Mouse (Mus musculus) adrenal gland, postnatal 0 days (tissue): ENCODE data around the gene Vmn1r125. TPM values are rescaled to one million over a fixed set of nuclear protein-coding genes. Genes with fewer than 3 reads are reported as not detected.

Experiments
- polyA plus RNA-seq: library from polyadenylated mRNA; unstranded; fragments of >200 nt; fragmentation: Nextera tagmentation; extraction: Ambion mirVana; gene quantifications from 2 replicates; pipeline ENCODE4 v1.2.1, GENCODE M21; 2015

Gene Vmn1r125
- not detected in 2 replicates for polyA plus RNA-seq

GRCm38 (mm10) chr7:21271879-21272278, at the start of gene Vmn1r125:
Gene Vmn1r125, plus strand, starts transcription at chr7:21272179.

GRCm38 (mm10) chr7:21260517-21260916, 11.5 kb upstream of the Vmn1r125 start, which contains the start of gene Vmn1r124:
Gene Vmn1r124, minus strand, starts transcription at chr7:21260617.

DNA sequence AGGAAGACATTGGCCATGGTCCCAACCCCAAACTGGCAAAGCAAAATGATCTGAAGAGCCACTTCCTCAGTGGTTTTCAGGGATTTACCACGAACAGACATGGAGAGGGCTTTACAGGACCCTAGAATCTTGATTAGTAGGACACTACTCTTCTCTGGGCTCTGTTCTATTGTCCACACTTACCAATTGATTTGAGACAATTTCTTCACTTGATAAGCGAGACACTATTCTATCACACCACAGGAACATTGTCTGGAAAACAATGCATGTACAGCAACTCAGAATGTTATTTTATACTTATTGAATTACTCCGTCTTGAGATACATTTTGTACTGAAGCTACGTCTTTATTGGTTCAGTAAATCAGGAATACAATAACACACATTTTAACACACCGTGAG, 29.4 kb downstream of the Vmn1r125 start, which contains the start of gene Vmn1r126:
TSS of gene Vmn1r126 (minus strand) at position 101 of the 400 bp plus-strand sequence.

DNA sequence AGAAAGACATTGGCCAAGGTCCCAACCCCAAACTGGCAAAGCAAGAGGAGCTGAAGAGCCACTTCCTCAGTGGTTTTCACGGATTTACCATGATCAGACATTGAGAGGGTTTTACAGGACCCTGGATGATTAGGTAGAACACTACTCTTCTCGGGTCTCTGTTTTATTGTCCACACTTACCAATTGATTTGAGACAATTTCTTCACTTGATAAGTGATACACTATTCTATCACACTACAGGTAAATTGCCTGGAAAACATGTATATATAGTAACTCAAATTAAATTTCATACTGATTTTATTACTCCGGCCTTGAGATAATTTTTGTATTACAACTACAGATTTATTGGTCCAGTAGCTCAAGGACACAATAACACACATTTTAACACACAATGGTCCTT, 47.8 kb downstream of the Vmn1r125 start, which contains the start of gene Vmn1r127:
TSS of gene Vmn1r127 (minus strand) at position 101 of the 400 bp plus-strand sequence.

Other genes with a start within 250 kb of the Vmn1r125 start
- not detected in 2 replicates for gene Vmn1r120, start 218.4 kb upstream of the Vmn1r125 start, polyA plus RNA-seq
- not detected in 2 replicates for gene Vmn1r121, start 173.7 kb upstream of the Vmn1r125 start, polyA plus RNA-seq
- gene Vmn1r122, start 138.1 kb upstream of the Vmn1r125 start, polyA plus RNA-seq: not detected in 2 replicates
- gene Vmn1r123, start 110.0 kb upstream of the Vmn1r125 start, polyA plus RNA-seq: not detected in 2 replicates
- gene Gm5157, start 81.8 kb upstream of the Vmn1r125 start, polyA plus RNA-seq: not detected in 2 replicates
- gene Vmn1r124, start 11.6 kb upstream of the Vmn1r125 start, polyA plus RNA-seq: not detected in 2 replicates
- not detected in 2 replicates for gene Vmn1r126, start 29.3 kb downstream of the Vmn1r125 start, polyA plus RNA-seq
- gene Vmn1r127, start 47.7 kb downstream of the Vmn1r125 start, polyA plus RNA-seq: not detected in 2 replicates
- gene Vmn1r128, start 77.2 kb downstream of the Vmn1r125 start, polyA plus RNA-seq: not detected in 2 replicates
- gene Vmn1r129, start 89.1 kb downstream of the Vmn1r125 start, polyA plus RNA-seq: not detected in 2 replicates
- gene Gm6882, start 160.6 kb downstream of the Vmn1r125 start, polyA plus RNA-seq: not detected in 2 replicates
- gene Vmn1r130, start 239.6 kb downstream of the Vmn1r125 start, polyA plus RNA-seq: not detected in 2 replicates